Mouse (Mus musculus) B cell, adult 2 months (primary cell): ENCODE measurements around the gene Arg1.

ENCODE experiments used
- DNase-seq, 2 experiments: peaks; one replicate each; pipeline ENCODE4 v3.0.0; 2022

The Arg1 gene

GRCm38 (mm10) chr10:24911199-24911598 lies 16.1 kb downstream of the Arg1 start:
- no peak for DNase-seq

- DNase-seq: no peak
Observed at GRCm38 (mm10) chr10:24905627-24906026, 21.7 kb downstream of the Arg1 start.

GRCm38 (mm10) chr10:24895927-24896326 lies 31.4 kb downstream of the Arg1 start:
- peak; percentile 62 to 63 for DNase-seq

- DNase-seq: no peak
Observed at GRCm38 (mm10) chr10:24888343-24888742, 38.9 kb downstream of the Arg1 start.

GRCm38 (mm10) chr10:24886008-24886407 lies 41.3 kb downstream of the Arg1 start:
- peak; percentile 37 to 39 for DNase-seq

GRCm38 (mm10) chr10:24873624-24874023 lies 53.7 kb downstream of the Arg1 start:
- DNase-seq: peak; percentile 23 to 44

GRCm38 (mm10) chr10:24869760-24870290 lies 57.5 kb downstream of the Arg1 start, which contains the start of gene Med23:
TSS of gene Med23 (plus strand) at chr10:24869986.
- DNase-seq: peak; percentile 98
